Mouse (Mus musculus) cortical plate, adult 2 months (tissue): ENCODE data around the gene Tnrc18. TPM values are rescaled to one million over a fixed set of nuclear protein-coding genes. Genes with fewer than 3 reads are reported as not detected.

ENCODE experiments used
- H3K27ac ChIP-seq: fragments of 200-500 bp; 2 replicates; pipeline ENCODE4 v1.5.1; 2012; ENCODE audit warnings: low read length, control low read depth, inconsistent platforms; ENCODE audit not compliant: insufficient read depth
- H3K4me1 ChIP-seq: fragments of 200-500 bp; 2 replicates; pipeline ENCODE4 v1.6.1; 2011; ENCODE audit warnings: low read length; ENCODE audit not compliant: control insufficient read depth, insufficient read depth
- H3K4me3 ChIP-seq: fragments of 200-500 bp; 2 replicates; pipeline ENCODE4 v1.5.1; 2011; ENCODE audit warnings: mild to moderate bottlenecking, low read length, control low read depth; ENCODE audit not compliant: insufficient read depth
- CTCF ChIP-seq: fragments of 200-500 bp; IDR thresholded peaks from 2 replicates; pipeline ENCODE4 v1.5.1; 2011; ENCODE audit warnings: mild to moderate bottlenecking, control low read depth, low read length; ENCODE audit not compliant: insufficient read depth; ENCODE audit errors: extremely low read depth
- POLR2A ChIP-seq: fragments of 200-500 bp; IDR thresholded peaks from 2 replicates; pipeline ENCODE4 v1.6.1; 2011; ENCODE audit warnings: mild to moderate bottlenecking, low read length, control low read depth; ENCODE audit not compliant: insufficient read depth; ENCODE audit errors: extremely low read depth
- polyA plus RNA-seq: library from polyadenylated mRNA; depleted of rRNA; stranded (reverse); fragments of >200 nt; gene quantifications from 2 replicates; pipeline ENCODE4 v1.2.3, GENCODE M21; 2012

Tnrc18 gene
- polyA plus RNA-seq, 1 experiment = 31.7 TPM

GRCm38 (mm10) chr5:142812621-142812975 is 4.9 kb downstream of the Tnrc18 start:
- H3K27ac ChIP-seq = peak overlapping the region; percentile 79
- peak overlapping the region; percentile 95 for H3K4me3 ChIP-seq
- no peak for TF ChIP-seq CTCF
- no peak for TF ChIP-seq POLR2A
- peaks cover 11% of the 10 kb centered on the region for H3K4me1 ChIP-seq

- TF ChIP-seq CTCF (no peak), POLR2A (no peak)
- H3K27ac ChIP-seq = peak overlapping the region; percentile 79; the same call in 1 of the 2 replicates
- H3K4me1 ChIP-seq = peaks cover 11% of the 10 kb centered on the region
- peak overlapping the region; percentile 95; the same call in 1 of the 2 replicates for H3K4me3 ChIP-seq
These were observed 5.5 kb downstream of the Tnrc18 start for GRCm38 (mm10) chr5:142811870-142812443.

- H3K4me1 ChIP-seq = peaks cover 11% of the 10 kb centered on the region
- peak overlapping the region; percentile 4; the same call in 1 of the 2 replicates for H3K4me3 ChIP-seq
- TF ChIP-seq CTCF (no peak), POLR2A (no peak)
- H3K27ac ChIP-seq = no peak overlapping the region
These were observed 6.5 kb downstream of the Tnrc18 start for GRCm38 (mm10) chr5:142810710-142811599.

- Histone ChIP-seq H3K4me1 (peaks cover 13% of the 10 kb centered on the region), H3K4me3 (no peak overlapping the region), H3K27ac (no peak overlapping the region)
- TF ChIP-seq POLR2A (no peak), CTCF (no peak)
These were observed 9.8 kb downstream of the Tnrc18 start for GRCm38 (mm10) chr5:142807661-142808060.

GRCm38 (mm10) chr5:142803746-142804145 is 13.7 kb downstream of the Tnrc18 start:
- TF ChIP-seq POLR2A (no peak), CTCF (no peak)
- peaks cover 10% of the 10 kb centered on the region; the same call in 1 of the 2 replicates for H3K4me1 ChIP-seq
- no peak overlapping the region for H3K4me3 ChIP-seq
- H3K27ac ChIP-seq = no peak overlapping the region

- no peak overlapping the region for H3K4me3 ChIP-seq
- H3K4me1 ChIP-seq = peaks cover 10% of the 10 kb centered on the region; the same call in 1 of the 2 replicates
- H3K27ac ChIP-seq = no peak overlapping the region
- TF ChIP-seq POLR2A (no peak), CTCF (no peak)
These were observed 14.6 kb downstream of the Tnrc18 start for GRCm38 (mm10) chr5:142802884-142803283.

- H3K27ac ChIP-seq = no peak overlapping the region
- peaks cover 14% of the 10 kb centered on the region; the same call in 1 of the 2 replicates for H3K4me1 ChIP-seq
- no peak overlapping the region for H3K4me3 ChIP-seq
- TF ChIP-seq CTCF = no peak
- no peak for TF ChIP-seq POLR2A
These were observed 15.5 kb downstream of the Tnrc18 start for GRCm38 (mm10) chr5:142801977-142802376.

- Histone ChIP-seq H3K4me3 (no peak overlapping the region), H3K27ac (no peak overlapping the region), H3K4me1 (peaks cover 16% of the 10 kb centered on the region)
- TF ChIP-seq CTCF (no peak), POLR2A (no peak)
These were observed 16.8 kb downstream of the Tnrc18 start for GRCm38 (mm10) chr5:142800656-142801055.

- peaks cover 16% of the 10 kb centered on the region for H3K4me1 ChIP-seq
- TF ChIP-seq CTCF (no peak), POLR2A (no peak)
- H3K27ac ChIP-seq = no peak overlapping the region
- H3K4me3 ChIP-seq = no peak overlapping the region
These were observed 17.3 kb downstream of the Tnrc18 start for GRCm38 (mm10) chr5:142800198-142800597.
